Mouse (Mus musculus) intestine, embryonic 15.5 days (tissue): ENCODE data around the gene Cdkn2d. TPM values are rescaled to one million over a fixed set of nuclear protein-coding genes. Genes with fewer than 3 reads are reported as not detected.

Experiments used
- polyA plus RNA-seq: library from polyadenylated mRNA; unstranded; fragments of >200 nt; fragmentation: Nextera tagmentation; extraction: Ambion mirVana; gene quantifications from 2 replicates; pipeline ENCODE4 v1.2.1, GENCODE M21; 2015

The Cdkn2d gene
- polyA plus RNA-seq, 1 experiment from 2014 or later: 42.1 TPM

Other genes starting within 250 kb of the Cdkn2d start
- 1.0 and 1.1 TPM in 2 replicates for gene Zglp1, start 224.3 kb downstream of the Cdkn2d start, polyA plus RNA-seq
- gene Gm49373, start 218.3 kb downstream of the Cdkn2d start, polyA plus RNA-seq: 0.40 and 0.59 TPM in 2 replicates
- gene Fdx1l, start 217.8 kb downstream of the Cdkn2d start, polyA plus RNA-seq: 57.3 and 68.2 TPM in 2 replicates
- 1.0 and 2.4 TPM in 2 replicates for gene Gm38431, start 199.4 kb downstream of the Cdkn2d start, polyA plus RNA-seq
- gene Raver1, start 199.4 kb downstream of the Cdkn2d start, polyA plus RNA-seq: 64.5 and 66.5 TPM in 2 replicates
- gene Tyk2, start 160.2 kb downstream of the Cdkn2d start, polyA plus RNA-seq: 13.6 and 15.7 TPM in 2 replicates
- gene Cdc37, start 141.4 kb downstream of the Cdkn2d start, polyA plus RNA-seq: 276 and 280 TPM in 2 replicates
- gene Pde4a, start 125.7 kb downstream of the Cdkn2d start, polyA plus RNA-seq: 6.0 and 6.8 TPM in 2 replicates
- gene Keap1, start 52.0 kb downstream of the Cdkn2d start, polyA plus RNA-seq: 55.8 and 59.8 TPM in 2 replicates
- gene S1pr5, start 43.0 kb downstream of the Cdkn2d start, polyA plus RNA-seq: not detected in 2 replicates
- 50.0 and 55.1 TPM in 2 replicates for gene Atg4d, start 26.1 kb downstream of the Cdkn2d start, polyA plus RNA-seq
- gene Kri1, start 3.4 kb downstream of the Cdkn2d start, polyA plus RNA-seq: 11.1 and 15.4 TPM in 2 replicates
- 106 and 115 TPM in 2 replicates for gene Ap1m2, start 20.9 kb upstream of the Cdkn2d start, polyA plus RNA-seq
- gene Slc44a2, start 29.3 kb upstream of the Cdkn2d start, polyA plus RNA-seq: 48.1 and 52.0 TPM in 2 replicates
- 143 and 150 TPM in 2 replicates for gene Ilf3, start 76.5 kb upstream of the Cdkn2d start, polyA plus RNA-seq
- gene Qtrt1, start 120.4 kb upstream of the Cdkn2d start, polyA plus RNA-seq: 57.0 and 60.5 TPM in 2 replicates
- gene Dnm2, start 133.5 kb upstream of the Cdkn2d start, polyA plus RNA-seq: 70.6 and 75.7 TPM in 2 replicates
- gene Tmed1, start 218.8 kb upstream of the Cdkn2d start, polyA plus RNA-seq: 77.7 and 84.5 TPM in 2 replicates
- 2.5 and 3.0 TPM in 2 replicates for gene AB124611, start 234.8 kb upstream of the Cdkn2d start, polyA plus RNA-seq